Mouse (Mus musculus): ENCODE measurements around the gene Eef1a1.

GRCm38 (mm10) chr9:78501284-78501683 lies 12.3 kb upstream of the Eef1a1 start:
- TF ChIP-seq CTCF (IDR thresholded peaks at IDR 0.05; ENCODE audit: low read depth) (peak; percentile 23; the same call in 1 of the 2 replicates), EP300 (IDR thresholded peaks at IDR 0.05; ENCODE audit: low read depth) (no peak)
